Mouse (Mus musculus): ENCODE measurements around the gene Irgq.

Irgq gene

GRCm38 (mm10) chr7:24547534-24548036, 17.1 kb downstream of the Irgq start:
- no peak for DNase-seq

GRCm38 (mm10) chr7:24551985-24552759, 21.7 kb downstream of the Irgq start:
- no peak for DNase-seq

- no peak for DNase-seq
Observed at GRCm38 (mm10) chr7:24555786-24556185, 25.3 kb downstream of the Irgq start.

GRCm38 (mm10) chr7:24561450-24561849, 31.0 kb downstream of the Irgq start:
- DNase-seq: no peak

- no peak for DNase-seq
Observed at GRCm38 (mm10) chr7:24563191-24563836, 32.8 kb downstream of the Irgq start.

GRCm38 (mm10) chr7:24563837-24564206, 33.3 kb downstream of the Irgq start:
- DNase-seq: no peak

GRCm38 (mm10) chr7:24564607-24565265, 34.2 kb downstream of the Irgq start:
- peak; percentile 84 for DNase-seq

GRCm38 (mm10) chr7:24565627-24566026, 35.1 kb downstream of the Irgq start:
- DNase-seq: no peak

- DNase-seq: no peak
Observed at GRCm38 (mm10) chr7:24566206-24566605, 35.7 kb downstream of the Irgq start.

- DNase-seq: no peak
Observed at GRCm38 (mm10) chr7:24568512-24568911, 38.0 kb downstream of the Irgq start.

- no peak for DNase-seq
Observed at GRCm38 (mm10) chr7:24571071-24571470, 40.6 kb downstream of the Irgq start.

GRCm38 (mm10) chr7:24572455-24572854, 42.0 kb downstream of the Irgq start:
- DNase-seq: no peak

GRCm38 (mm10) chr7:24574224-24574796, 43.8 kb downstream of the Irgq start:
- no peak for DNase-seq

GRCm38 (mm10) chr7:24577811-24578210, 47.3 kb downstream of the Irgq start:
- DNase-seq: no peak

- no peak for DNase-seq
Observed at GRCm38 (mm10) chr7:24584876-24585275, 54.4 kb downstream of the Irgq start.

GRCm38 (mm10) chr7:24585995-24586394, 55.5 kb downstream of the Irgq start:
- no peak for DNase-seq

GRCm38 (mm10) chr7:24586828-24587227, 56.3 kb downstream of the Irgq start:
- no peak for DNase-seq

- peak; percentile 74 for DNase-seq
Observed at GRCm38 (mm10) chr7:24587330-24588105, 57.0 kb downstream of the Irgq start, which contains the start of the genes Ethe1 and Zfp575. TSS of gene Ethe1 (plus strand) at chr7:24587543. TSS of gene Zfp575 (minus strand) at chr7:24587641.

Data from thymus, postnatal 14 days (tissue).